In the genomic region with DNA sequence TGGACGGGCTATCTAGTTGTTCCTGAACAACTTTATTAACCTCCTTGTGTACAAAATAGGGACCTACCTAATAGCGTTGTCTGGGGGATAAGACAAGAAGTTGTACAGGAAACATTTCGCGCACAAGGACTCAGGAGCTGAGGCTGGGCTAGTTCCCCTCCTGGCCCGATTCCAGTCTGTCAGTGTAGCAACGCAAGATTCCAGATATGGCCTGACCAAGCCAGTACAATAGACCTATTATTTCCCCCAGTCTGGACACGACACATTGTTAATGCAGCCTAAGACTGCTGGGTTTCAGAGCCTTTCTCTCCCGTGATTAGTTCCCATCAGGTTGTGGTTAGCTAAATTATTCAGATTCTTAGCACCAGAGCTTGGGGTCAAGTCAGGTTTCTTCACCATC, we compare ENCODE assay signal across 12 mouse cellular contexts. TPM values are rescaled to one million over a fixed set of nuclear protein-coding genes. Genes with fewer than 3 reads are reported as not detected.
DNase-seq lines count a peak whose midpoint lies in the region; ATAC-seq lines count a peak whose summit lies in the region.
"Had no signal": no experiment of that assay in that cellular context is flagged by ENCODE, and none has a peak within 500 bp of the region (broad histone marks: within the 10 kb centered on the region; RNA-seq: fewer than 3 reads in every experiment).

No protein-coding gene starts in this region.

- peaks cover 39% of the 10 kb centered on the region for H3K27me3 ChIP-seq in hindbrain, embryonic 10.5 days (ENCODE audit: insufficient read depth, poor library complexity, severe bottlenecking)
- H3K27me3 ChIP-seq in hindbrain, embryonic 14.5 days (ENCODE audit: control insufficient read depth, insufficient read depth, low read length): no peaks in the 10 kb centered on the region

- no peak for ATAC-seq in hindbrain, embryonic 14.5 days (ENCODE audit: low FRiP score)
- ATAC-seq: liver, postnatal 0 days had no signal

- no peak overlapping the region for H3K4me2 ChIP-seq in hindbrain, embryonic 14.5 days (replicated peaks)

- 48% methylated on average over 8 of the region's 8 CpGs for WGBS in hindbrain, embryonic 10.5 days
- WGBS in hindbrain, embryonic 14.5 days: 18% methylated on average over 8 of the region's 8 CpGs

- peaks cover 51% of the 10 kb centered on the region for H3K4me1 ChIP-seq in hindbrain, embryonic 10.5 days (replicated peaks)
- H3K4me1 ChIP-seq in hindbrain, embryonic 14.5 days (replicated peaks; ENCODE audit: control insufficient read depth, insufficient read depth, low read length): peaks cover 19% of the 10 kb centered on the region

- peaks cover 15% of the 10 kb centered on the region for H3K36me3 ChIP-seq in hindbrain, embryonic 10.5 days
- no peaks in the 10 kb centered on the region for H3K36me3 ChIP-seq in hindbrain, embryonic 14.5 days (replicated peaks; ENCODE audit: control insufficient read depth, insufficient read depth)

- peak overlapping the region; percentile 94 for H3K27ac ChIP-seq in hindbrain, embryonic 10.5 days
- no peak overlapping the region for H3K27ac ChIP-seq in hindbrain, embryonic 14.5 days
- H3K27ac ChIP-seq: layer of hippocampus, adult 2 months had no signal

- no peak overlapping the region for H3K9ac ChIP-seq in hindbrain, embryonic 14.5 days
- H3K9ac ChIP-seq: liver, postnatal 0 days had no signal

- no peak overlapping the region for H3K4me3 ChIP-seq in hindbrain, embryonic 10.5 days
- H3K4me3 ChIP-seq in hindbrain, embryonic 14.5 days (replicated peaks; ENCODE audit: low read length): no peak overlapping the region
- H3K4me3 ChIP-seq: layer of hippocampus, adult 2 months; megakaryocyte, embryonic 14.5 days had no signal

- DNase-seq in hindbrain, embryonic 10.5 days (ENCODE audit: low spot score): peak; percentile 36
- DNase-seq in hindbrain, embryonic 14.5 days (ENCODE audit: low spot score): no peak
- DNase-seq in brain, adult 2 months (ENCODE audit: low read depth, low spot score): peak; percentile 43
- peak; percentile 12 for DNase-seq in forelimb bud, embryonic 11.5 days (ENCODE audit: low read depth, low spot score)
- DNase-seq in retina, embryonic 14.5 days (ENCODE audit: low spot score): peak; percentile 64
- no peak for DNase-seq in T-cell, adult 2 months (ENCODE audit: low spot score)
- DNase-seq in thymus, postnatal 36 days: no peak
- no peak for DNase-seq in right cerebral cortex, postnatal 10 days (ENCODE audit: low spot score in 2 of 2)
- DNase-seq: kidney, adult 18-20 months; liver, postnatal 0 days had no signal

- H3K9me3 ChIP-seq in hindbrain, embryonic 10.5 days: no peaks in the 10 kb centered on the region
- no peaks in the 10 kb centered on the region for H3K9me3 ChIP-seq in hindbrain, embryonic 14.5 days (ENCODE audit: control insufficient read depth, low read length)
- H3K9me3 ChIP-seq: megakaryocyte, embryonic 14.5 days had no signal

RNA-seq across cellular contexts. Expression of a gene that starts 1.8 kb away (rescaled TPM):
- polyA plus RNA-seq in hindbrain, embryonic 10.5 days (2016; fragmentation: Nextera tagmentation; extraction: Ambion mirVana): 26.8 and 28.9 TPM in 2 replicates
- 27.9 and 28.3 TPM in 2 replicates for polyA plus RNA-seq in hindbrain, embryonic 14.5 days (2014; fragmentation: Nextera tagmentation; extraction: Ambion mirVana)
- polyA plus RNA-seq: liver, postnatal 0 days had no signal

RNA-seq across cellular contexts. Expression of a gene that starts 32.7 kb away (rescaled TPM):
- 74.1 and 82.3 TPM in 2 replicates for polyA plus RNA-seq in hindbrain, embryonic 10.5 days (2016; fragmentation: Nextera tagmentation; extraction: Ambion mirVana)
- 68.7 and 71.9 TPM in 2 replicates for polyA plus RNA-seq in hindbrain, embryonic 14.5 days (2014; fragmentation: Nextera tagmentation; extraction: Ambion mirVana)

RNA-seq across cellular contexts. Expression of a gene that starts 53.6 kb away (rescaled TPM):
- 22.7 and 25.0 TPM in 2 replicates for polyA plus RNA-seq in hindbrain, embryonic 10.5 days (2016; fragmentation: Nextera tagmentation; extraction: Ambion mirVana)
- polyA plus RNA-seq in hindbrain, embryonic 14.5 days (2014; fragmentation: Nextera tagmentation; extraction: Ambion mirVana): 19.8 and 24.6 TPM in 2 replicates

Comparison
In these comparisons a context has a peak if more than half of its experiments do, and no peak if none do; other contexts are left out.
1. DNase-seq: peak in hindbrain, embryonic 10.5 days (single experiment), brain, adult 2 months (single experiment), forelimb bud, embryonic 11.5 days (single experiment) and retina, embryonic 14.5 days (single experiment); none in hindbrain, embryonic 14.5 days (single experiment), T-cell, adult 2 months (single experiment), thymus, postnatal 36 days (0 of 2) and right cerebral cortex, postnatal 10 days (0 of 2).